Mouse (Mus musculus) kidney, postnatal 36 days (tissue): Measurements from ENCODE around the gene Alpl.

Experiments
- DNase-seq, 2 experiments: peaks; one replicate each; pipeline ENCODE4 v3.0.0; 2021 to 2022; ENCODE audit warnings: mixed read lengths in 2 of 2

Alpl gene

GRCm38 (mm10) chr4:137733459-137733858 is 62.7 kb downstream of the Alpl start:
- DNase-seq: peak in 1 of 2 experiments; percentile 52

GRCm38 (mm10) chr4:137732962-137733361 is 63.2 kb downstream of the Alpl start:
- no peak for DNase-seq

GRCm38 (mm10) chr4:137732361-137732760 is 63.8 kb downstream of the Alpl start:
- no peak for DNase-seq

- no peak for DNase-seq
Measured at GRCm38 (mm10) chr4:137731891-137732290, 64.3 kb downstream of the Alpl start.

GRCm38 (mm10) chr4:137730757-137731156 is 65.4 kb downstream of the Alpl start:
- no peak for DNase-seq

GRCm38 (mm10) chr4:137730134-137730533 is 66.0 kb downstream of the Alpl start:
- peak; percentile 86 to 94 for DNase-seq

- DNase-seq: no peak
Measured at GRCm38 (mm10) chr4:137729155-137729855, 66.9 kb downstream of the Alpl start.

GRCm38 (mm10) chr4:137728399-137729154 is 67.6 kb downstream of the Alpl start:
- peak in 1 of 2 experiments; percentile 48 for DNase-seq

GRCm38 (mm10) chr4:137727506-137728187 is 68.5 kb downstream of the Alpl start:
- peak; percentile 65 to 76 for DNase-seq

GRCm38 (mm10) chr4:137726739-137727505 is 69.3 kb downstream of the Alpl start:
- no peak for DNase-seq

- DNase-seq: no peak
Measured at GRCm38 (mm10) chr4:137725541-137726145, 70.5 kb downstream of the Alpl start.

- peak; percentile 64 to 81 for DNase-seq
Measured at GRCm38 (mm10) chr4:137724766-137725165, 71.4 kb downstream of the Alpl start.

GRCm38 (mm10) chr4:137724212-137724611 is 72.0 kb downstream of the Alpl start:
- peak; percentile 78 to 83 for DNase-seq

GRCm38 (mm10) chr4:137723527-137723926 is 72.7 kb downstream of the Alpl start:
- peak in 1 of 2 experiments; percentile 36 for DNase-seq

GRCm38 (mm10) chr4:137722692-137723427 is 73.3 kb downstream of the Alpl start:
- DNase-seq: peak; percentile 63 to 86

GRCm38 (mm10) chr4:137722230-137722629 is 74.0 kb downstream of the Alpl start:
- DNase-seq: no peak

GRCm38 (mm10) chr4:137721563-137721962 is 74.6 kb downstream of the Alpl start:
- DNase-seq: no peak

GRCm38 (mm10) chr4:137719378-137720077 is 76.7 kb downstream of the Alpl start:
- no peak for DNase-seq

- no peak for DNase-seq
Measured at GRCm38 (mm10) chr4:137717671-137718070, 78.5 kb downstream of the Alpl start.

GRCm38 (mm10) chr4:137717005-137717404 is 79.2 kb downstream of the Alpl start:
- DNase-seq: no peak
